Mouse (Mus musculus): Measurements from ENCODE around the gene Dnaja3. TPM values are rescaled to one million over a fixed set of nuclear protein-coding genes. Genes with fewer than 3 reads are reported as not detected.
"Not testable (repeated sequence)": the region's sequence is repeated elsewhere in the genome, so short reads cannot be mapped to it uniquely, and the experiment has no call there.

The Dnaja3 gene
- total RNA-seq, 2 experiments from 2014 or later = 66.1 to 66.9 TPM

DNA sequence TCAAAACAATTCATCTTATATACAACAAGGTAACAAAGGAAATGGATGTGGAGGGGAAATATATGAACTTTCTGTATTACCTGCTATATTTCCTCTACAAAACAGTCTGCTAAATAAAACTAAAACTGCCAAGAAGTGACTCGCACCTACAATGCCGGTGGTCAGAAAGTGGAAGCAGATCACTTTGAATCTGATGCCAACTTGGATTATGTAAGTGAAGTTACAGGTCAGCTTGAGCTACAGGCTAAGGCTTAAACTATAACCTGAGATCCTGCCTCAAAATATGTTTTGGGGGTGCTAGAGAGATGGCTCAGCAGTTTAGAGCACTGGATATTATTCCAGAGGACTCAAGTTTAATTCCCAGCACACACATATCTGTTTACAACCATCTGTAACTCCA is 25.9 kb downstream of the Dnaja3 start:
- DNase-seq (ENCODE audit: low spot score in 2 of 2) = no peak

- DNase-seq (ENCODE audit: low spot score in 2 of 2) = peak; percentile 82 to 95
Observed at GRCm38 (mm10) chr16:4667190-4667808, 27.5 kb downstream of the Dnaja3 start.

GRCm38 (mm10) chr16:4670317-4670716 is 30.5 kb downstream of the Dnaja3 start:
- no peak for DNase-seq (ENCODE audit: low spot score in 2 of 2)

GRCm38 (mm10) chr16:4674091-4674490 is 34.3 kb downstream of the Dnaja3 start:
- DNase-seq (ENCODE audit: low spot score in 2 of 2) = no peak

GRCm38 (mm10) chr16:4676836-4677235 is 37.0 kb downstream of the Dnaja3 start:
- DNase-seq (ENCODE audit: low spot score in 2 of 2) = no peak

DNA sequence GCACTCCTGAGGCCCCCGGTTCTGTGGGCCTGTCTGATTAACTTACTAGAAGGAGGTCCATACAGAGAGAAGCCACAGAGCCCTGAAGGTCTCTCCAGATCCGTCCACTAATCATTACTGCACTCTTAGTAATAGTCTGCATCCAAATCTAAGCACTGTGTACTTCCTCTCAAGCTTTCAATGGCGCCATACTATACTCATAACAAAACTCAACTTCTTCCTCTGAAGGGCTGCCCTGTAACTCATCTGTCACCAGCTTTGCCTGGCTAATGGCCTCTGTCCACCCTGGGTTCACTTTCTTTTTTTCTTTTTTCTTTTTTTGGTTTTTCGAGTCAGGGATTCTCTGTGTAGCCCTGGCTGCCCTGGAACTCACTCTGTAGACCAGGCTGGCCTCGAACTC is 38.3 kb downstream of the Dnaja3 start:
- DNase-seq (ENCODE audit: low spot score in 2 of 2) = no peak

DNA sequence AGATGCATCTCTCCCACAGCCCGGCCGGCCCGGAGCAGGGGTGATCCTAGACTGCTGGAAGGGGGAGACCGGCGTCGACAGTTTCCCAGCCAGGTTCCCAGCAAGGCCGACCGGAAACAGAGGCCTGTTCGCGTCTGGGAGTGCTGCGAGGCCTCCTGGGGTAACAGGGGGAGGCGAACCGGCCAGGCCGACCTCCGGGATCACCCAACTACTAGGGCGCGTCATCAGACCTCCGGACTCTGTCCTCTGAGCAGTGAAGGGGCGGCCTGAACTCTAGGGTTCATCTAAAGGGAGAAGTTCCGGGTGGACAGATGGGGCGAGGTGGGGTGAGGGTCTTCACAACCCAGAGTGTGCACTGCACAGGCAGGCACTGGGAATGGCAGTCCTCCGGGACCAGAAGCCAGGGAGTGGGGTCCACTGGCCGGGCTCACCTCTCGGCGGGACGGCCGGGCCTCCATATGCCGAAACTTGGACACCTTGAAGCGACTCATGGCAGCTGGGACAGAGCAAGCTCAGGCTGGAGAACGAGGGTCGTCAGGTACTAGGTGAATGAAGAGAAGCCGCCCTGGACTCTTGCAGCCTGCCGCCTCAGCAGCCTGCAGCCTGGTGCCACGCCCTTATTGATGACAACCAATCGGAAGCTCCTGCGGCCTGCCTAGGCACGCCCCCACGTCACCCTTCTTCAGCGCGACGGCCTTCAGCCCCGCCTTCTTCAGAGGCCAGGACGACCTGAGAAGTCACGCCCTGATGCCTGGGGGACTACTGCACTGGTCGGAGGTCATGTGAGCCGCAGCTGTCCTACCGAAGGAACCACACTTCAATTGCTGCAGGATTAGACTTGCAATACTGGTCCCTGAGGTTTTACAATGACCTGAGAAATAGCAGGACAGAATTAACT is 39.6 kb downstream of the Dnaja3 start, which contains the start of gene Coro7:
TSS of gene Coro7 (minus strand) at position 657 of the 898 bp plus-strand sequence.
- peak; percentile 82 to 93 for DNase-seq (ENCODE audit: low spot score in 2 of 2)

DNA sequence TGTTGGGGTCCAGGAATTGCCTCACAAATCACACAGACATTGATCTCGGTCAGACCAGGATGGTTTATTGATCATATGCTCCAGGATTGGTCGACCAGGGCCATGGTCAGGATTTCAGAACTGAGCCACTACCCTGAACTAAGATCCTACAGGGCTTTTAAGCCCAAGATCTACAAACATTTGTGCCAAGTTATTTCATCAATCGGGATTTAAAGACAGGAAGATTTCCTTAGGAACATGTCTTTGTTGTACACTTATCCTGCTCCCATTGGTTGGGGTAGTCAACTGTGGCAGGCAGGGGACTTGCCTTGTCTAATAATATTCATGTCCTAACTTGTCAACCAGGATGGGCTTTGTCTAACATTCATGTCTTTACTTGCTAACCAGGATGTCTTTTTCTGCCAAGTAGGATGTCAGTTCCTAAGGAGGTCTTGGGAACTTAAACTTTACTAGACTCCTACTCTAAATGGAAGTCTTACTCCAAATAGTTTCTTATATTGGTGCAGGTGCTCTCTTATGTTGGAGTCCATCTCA is 41.2 kb downstream of the Dnaja3 start:
- not testable (repeated sequence) for DNase-seq (ENCODE audit: low spot score in 2 of 2)

DNA sequence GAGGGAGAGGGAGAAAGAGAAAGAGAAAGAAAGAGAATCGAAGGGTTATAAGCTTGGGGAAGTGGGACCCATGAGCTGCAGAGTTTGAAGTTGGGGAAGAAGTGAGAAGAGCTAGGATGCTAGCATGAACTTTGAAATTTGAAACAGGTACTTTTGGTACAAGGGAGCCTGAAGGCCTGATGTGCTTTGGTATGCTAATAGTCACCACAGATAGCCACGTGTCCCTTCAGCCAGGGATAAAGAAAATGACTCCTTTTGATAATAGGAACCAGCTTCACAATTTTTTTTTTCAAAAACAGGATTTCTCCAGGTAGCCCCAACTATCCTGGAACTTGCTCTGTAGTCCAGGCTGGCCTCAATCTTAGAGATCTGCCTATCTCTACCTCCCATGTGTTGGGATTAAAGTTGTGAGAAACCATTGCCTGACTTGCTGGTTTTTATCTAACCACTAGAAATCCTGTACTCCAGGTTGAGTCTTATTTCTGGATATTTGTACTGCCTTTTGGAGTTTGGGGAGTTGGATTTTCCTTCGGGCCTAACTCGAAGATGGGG is 42.9 kb downstream of the Dnaja3 start:
- DNase-seq (ENCODE audit: low spot score in 2 of 2) = no peak

DNA sequence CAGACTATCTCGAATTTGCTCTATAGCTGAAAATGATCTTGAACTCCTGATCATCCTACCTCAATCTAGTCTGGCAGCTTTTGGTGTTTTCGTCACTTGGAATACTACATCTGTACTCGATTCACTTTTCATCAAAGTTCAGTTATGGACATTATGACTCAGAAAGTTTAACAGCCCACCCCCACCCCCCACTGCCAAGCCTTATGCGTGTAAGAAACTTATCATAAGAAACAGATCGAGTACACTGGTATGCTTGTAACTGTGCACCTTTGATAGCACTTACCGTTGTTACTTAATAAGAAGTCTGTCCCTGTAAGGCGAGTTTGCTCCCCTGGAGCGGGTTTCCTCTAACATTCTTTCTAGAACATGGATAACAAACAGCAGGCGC is 43.4 kb downstream of the Dnaja3 start:
- no peak for DNase-seq (ENCODE audit: low spot score in 2 of 2)

DNA sequence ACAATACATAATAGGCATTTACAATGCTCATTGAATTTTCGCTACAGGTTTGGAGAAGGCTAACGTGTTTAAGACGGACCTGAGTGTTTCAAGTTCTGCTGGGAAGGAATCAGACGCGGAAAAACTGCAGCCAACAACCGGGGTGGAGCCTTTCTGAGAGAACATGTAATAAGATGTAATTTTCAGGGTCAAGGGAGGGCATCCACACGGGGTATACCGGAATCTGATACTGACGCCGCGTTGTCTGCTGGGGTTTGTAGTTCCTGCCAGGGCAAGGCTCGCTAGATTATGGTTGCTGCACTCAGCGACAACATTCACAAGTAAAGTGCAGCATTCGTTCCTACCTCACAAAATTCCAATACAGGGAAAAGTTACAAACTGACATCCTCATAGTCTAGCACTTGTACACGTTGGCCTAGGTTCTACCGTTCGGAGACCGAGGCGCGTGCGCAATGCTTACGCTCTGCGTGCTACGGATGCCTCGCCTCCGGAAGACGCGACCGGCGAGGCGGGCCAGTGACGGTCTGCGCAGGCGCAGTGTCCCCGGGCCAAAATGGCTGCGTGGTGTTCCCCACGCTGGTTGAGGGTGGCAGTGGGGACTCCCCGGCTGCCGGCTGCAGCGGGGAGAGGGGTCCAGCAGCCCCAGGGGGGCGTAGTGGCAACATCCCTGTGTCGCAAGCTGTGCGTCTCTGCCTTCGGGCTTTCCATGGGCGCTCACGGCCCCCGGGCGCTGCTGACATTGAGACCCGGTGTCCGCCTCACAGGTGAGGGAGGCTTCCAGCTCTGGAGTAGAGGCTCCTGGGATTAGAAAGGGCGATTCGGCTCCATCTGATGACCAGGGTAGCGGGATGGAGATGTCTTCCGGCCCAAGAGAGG is 44.0 kb downstream of the Dnaja3 start:
- peak; percentile 92 to 97 for DNase-seq (ENCODE audit: low spot score in 2 of 2)

DNA sequence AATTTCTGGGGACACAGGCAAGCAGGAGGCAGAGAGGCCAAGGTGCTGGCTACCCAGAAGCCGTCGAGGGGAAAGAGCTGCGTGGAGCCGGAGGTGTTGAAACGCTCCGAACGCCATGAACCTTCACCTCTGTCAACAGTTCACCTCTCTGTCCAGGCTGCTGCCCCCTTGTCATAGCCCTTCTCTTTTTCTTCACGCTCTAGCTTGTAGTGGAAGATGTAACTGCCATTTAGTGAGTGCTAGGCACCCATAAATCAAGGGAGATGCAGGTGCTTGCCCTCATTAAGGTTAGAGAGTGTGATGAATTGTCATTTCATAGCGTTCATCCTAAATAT is 44.6 kb downstream of the Dnaja3 start:
- DNase-seq (ENCODE audit: low spot score in 2 of 2) = no peak

GRCm38 (mm10) chr16:4689371-4689770 is 49.6 kb downstream of the Dnaja3 start:
- not testable (repeated sequence) for DNase-seq (ENCODE audit: low spot score in 2 of 2)

GRCm38 (mm10) chr16:4701211-4701610 is 61.4 kb downstream of the Dnaja3 start:
- DNase-seq (ENCODE audit: low spot score in 2 of 2) = no peak

- DNase-seq (ENCODE audit: low spot score in 2 of 2) = no peak
Observed at GRCm38 (mm10) chr16:4702646-4703045, 62.9 kb downstream of the Dnaja3 start.

GRCm38 (mm10) chr16:4705541-4705940 is 65.8 kb downstream of the Dnaja3 start:
- DNase-seq (ENCODE audit: low spot score in 2 of 2) = no peak

- DNase-seq (ENCODE audit: low spot score in 2 of 2) = peak in 1 of 2 experiments; percentile 28
Observed at GRCm38 (mm10) chr16:4711173-4711572, 71.4 kb downstream of the Dnaja3 start.

- DNase-seq (ENCODE audit: low spot score in 2 of 2) = no peak
Observed at GRCm38 (mm10) chr16:4713861-4714710, 74.3 kb downstream of the Dnaja3 start.

DNA sequence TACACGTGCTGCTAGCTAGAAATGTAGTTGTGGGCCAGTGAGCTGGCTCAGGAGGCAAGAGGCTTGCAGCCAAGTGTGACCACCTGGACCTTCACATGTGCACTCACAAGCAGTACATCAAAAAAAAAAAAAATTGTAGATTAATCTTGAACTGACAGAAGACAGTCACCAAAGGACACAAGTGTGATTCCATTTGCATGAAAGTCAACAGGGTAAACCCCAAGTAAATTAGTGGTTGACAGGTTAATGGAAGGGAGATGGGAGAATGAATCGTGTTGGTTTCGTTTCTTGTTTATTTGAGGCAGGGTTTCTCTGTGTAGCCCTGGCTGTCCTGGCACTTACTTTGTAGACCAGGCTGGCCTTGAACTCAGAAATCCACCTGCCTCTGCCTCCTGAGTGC is 78.1 kb downstream of the Dnaja3 start:
- DNase-seq (ENCODE audit: low spot score in 2 of 2) = no peak
